10 mouse cellular contexts compared by ENCODE assay signal in the genomic region with DNA sequence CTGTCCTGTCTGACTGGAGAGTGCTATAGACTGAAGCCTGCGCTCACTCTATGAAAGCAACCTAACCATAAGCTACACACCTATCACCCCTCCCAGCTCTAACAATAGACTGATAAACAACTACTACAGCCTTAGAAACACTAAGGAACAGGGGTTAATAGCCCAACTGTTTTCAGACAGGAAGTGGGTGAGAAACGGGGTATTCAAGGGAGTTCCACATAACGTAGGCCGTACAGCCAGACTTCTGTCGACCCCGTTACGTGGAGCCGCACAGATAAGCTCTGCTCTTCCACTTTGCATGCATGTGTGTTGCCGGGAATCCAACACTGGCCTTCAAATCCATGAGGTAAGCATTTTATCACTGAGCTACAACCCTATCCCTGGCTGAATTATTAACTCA. TPM values are rescaled to one million over a fixed set of nuclear protein-coding genes. Genes with fewer than 3 reads are reported as not detected.
DNase-seq lines count a peak whose midpoint lies in the region; ATAC-seq and TF ChIP-seq lines count a peak whose summit lies in the region.
"Had no signal": no experiment of that assay in that cellular context is flagged by ENCODE, and none has a peak within 500 bp of the region (broad histone marks: within the 10 kb centered on the region; RNA-seq: fewer than 3 reads in every experiment).

No protein-coding gene starts in this region.

- TF ChIP-seq POLR2A in spleen, adult 2 months (IDR thresholded peaks at IDR 0.05; ENCODE audit: low read depth, low read length): no peak
- TF ChIP-seq POLR2A in small intestine, adult 2 months (IDR thresholded peaks at IDR 0.05; ENCODE audit: low read depth, low read length): no peak

- no peak overlapping the region for H3K9ac ChIP-seq in heart, embryonic 13.5 days
- no peak overlapping the region for H3K9ac ChIP-seq in forebrain, embryonic 15.5 days (replicated peaks)
- H3K9ac ChIP-seq: midbrain, embryonic 12.5 days had no signal

- no peak; the same call in 1 of the 2 replicates for ATAC-seq in heart, embryonic 13.5 days (ENCODE audit: extremely low read depth, insufficient number of reproducible peaks, low FRiP score, low TSS enrichment)
- 0 out of 2 replicates have a peak, but pooled peaks have one; percentile 2 for ATAC-seq in forebrain, embryonic 15.5 days (replicated peaks)
- ATAC-seq in erythroid progenitor cell, adult 5-6 weeks (replicated peaks; ENCODE audit: low FRiP score, poor library complexity, severe bottlenecking): no peak

- no peaks in the 10 kb centered on the region for H3K36me3 ChIP-seq in heart, embryonic 13.5 days
- H3K36me3 ChIP-seq in spleen, adult 2 months (ENCODE audit: control insufficient read depth, insufficient read depth, low read length): no peaks in the 10 kb centered on the region
- no peaks in the 10 kb centered on the region for H3K36me3 ChIP-seq in forebrain, embryonic 15.5 days
- no peaks in the 10 kb centered on the region for H3K36me3 ChIP-seq in small intestine, adult 2 months (ENCODE audit: control insufficient read depth, insufficient read depth, low read length)
- H3K36me3 ChIP-seq: midbrain, embryonic 12.5 days had no signal

- H3K4me3 ChIP-seq in heart, embryonic 13.5 days: no peak overlapping the region
- peak overlapping the region; percentile 16; the same call in 1 of the 2 replicates for H3K4me3 ChIP-seq in spleen, adult 2 months (ENCODE audit: extremely low read depth, insufficient read depth, insufficient read length)
- no peak overlapping the region for H3K4me3 ChIP-seq in forebrain, embryonic 15.5 days
- H3K4me3 ChIP-seq in small intestine, adult 2 months (ENCODE audit: low read depth, low read length): no peak overlapping the region
- H3K4me3 ChIP-seq: midbrain, embryonic 12.5 days had no signal

- no peaks in the 10 kb centered on the region for H3K9me3 ChIP-seq in heart, embryonic 13.5 days
- no peaks in the 10 kb centered on the region for H3K9me3 ChIP-seq in forebrain, embryonic 15.5 days
- H3K9me3 ChIP-seq: midbrain, embryonic 12.5 days had no signal

- no peak overlapping the region for H3K4me2 ChIP-seq in heart, embryonic 13.5 days
- H3K4me2 ChIP-seq in forebrain, embryonic 15.5 days (replicated peaks): no peak overlapping the region
- H3K4me2 ChIP-seq: midbrain, embryonic 12.5 days had no signal

- DNase-seq in heart, adult 18-20 months: no peak
- no peak for DNase-seq in spleen, adult 2 months (ENCODE audit: low read depth in 1 of 2, low spot score in 2 of 2)
- no peak for DNase-seq in spleen, postnatal 36 days (ENCODE audit: low spot score in 2 of 2)
- no peak for DNase-seq in adrenal gland, adult 18-20 months (ENCODE audit: low spot score in 2 of 2)

- peaks cover 59% of the 10 kb centered on the region for H3K27me3 ChIP-seq in heart, embryonic 13.5 days (replicated peaks)
- H3K27me3 ChIP-seq in spleen, adult 2 months (ENCODE audit: control insufficient read depth, insufficient read depth, low read length): no peaks in the 10 kb centered on the region
- no peaks in the 10 kb centered on the region for H3K27me3 ChIP-seq in forebrain, embryonic 15.5 days
- no peaks in the 10 kb centered on the region for H3K27me3 ChIP-seq in small intestine, adult 2 months (ENCODE audit: control insufficient read depth, insufficient read depth, low read length)
- H3K27me3 ChIP-seq: midbrain, embryonic 12.5 days had no signal

- 54% methylated on average over 9 of the region's 9 CpGs for WGBS in heart, embryonic 13.5 days
- WGBS in spleen, adult 2 months: 22% methylated on average over 9 of the region's 9 CpGs
- 87% methylated on average over 9 of the region's 9 CpGs for WGBS in forebrain, embryonic 15.5 days
- 64% methylated on average over 9 of the region's 9 CpGs for WGBS in small intestine, adult 2 months

- TF ChIP-seq CTCF in spleen, adult 2 months (IDR thresholded peaks at IDR 0.05; ENCODE audit: extremely low read depth, insufficient read depth, insufficient read length, insufficient replicate concordance): no peak
- TF ChIP-seq CTCF in small intestine, adult 2 months (IDR thresholded peaks at IDR 0.05; ENCODE audit: extremely low read depth, insufficient read length, insufficient replicate concordance, low read depth, low read length): no peak

- 0 out of 2 replicates have a peak overlapping the region, but pooled peaks have one; percentile 15 for H3K27ac ChIP-seq in heart, embryonic 13.5 days (replicated peaks)
- H3K27ac ChIP-seq in spleen, adult 2 months (ENCODE audit: insufficient read depth, low read length): peak overlapping the region; percentile 91
- peak overlapping the region; percentile 78 for H3K27ac ChIP-seq in forebrain, embryonic 15.5 days (replicated peaks)
- peak overlapping the region; percentile 66 for H3K27ac ChIP-seq in small intestine, adult 2 months (ENCODE audit: insufficient read depth, low read depth, low read length)
- H3K27ac ChIP-seq: liver, embryonic 14.5 days had no signal

- peaks cover 37% of the 10 kb centered on the region for H3K4me1 ChIP-seq in heart, embryonic 13.5 days
- peaks cover 82% of the 10 kb centered on the region; the same call in 1 of the 2 replicates for H3K4me1 ChIP-seq in spleen, adult 2 months (ENCODE audit: control insufficient read depth, insufficient read depth, insufficient read length)
- H3K4me1 ChIP-seq in forebrain, embryonic 15.5 days: peaks cover 48% of the 10 kb centered on the region
- H3K4me1 ChIP-seq in small intestine, adult 2 months (ENCODE audit: control insufficient read depth, insufficient read depth, insufficient read length, low read length): peaks cover 55% of the 10 kb centered on the region

RNA-seq across cellular contexts. Expression of a gene that starts 21.4 kb away (rescaled TPM):
- polyA plus RNA-seq in heart, embryonic 13.5 days (2015; fragmentation: Nextera tagmentation; extraction: Ambion mirVana): 1.8 and 1.9 TPM in 2 replicates
- 1 to 10 TPM; 3.6 to 4.0 TPM for total RNA-seq in heart, adult 18-20 months (2021)
- 48.3 and 51.8 TPM in 2 replicates for polyA plus RNA-seq in spleen, adult 2 months (2012; rRNA removed)
- 18.3 and 20.3 TPM in 2 replicates for polyA plus RNA-seq in forebrain, embryonic 15.5 days (2015; fragmentation: Nextera tagmentation; extraction: Ambion mirVana)
- polyA plus RNA-seq in small intestine, adult 2 months (2012; rRNA removed): 10.2 and 11.7 TPM in 2 replicates
- total RNA-seq in adrenal gland, adult 18-20 months (2021): 1 to 10 TPM; 1.1 to 2.1 TPM
- 96.4 and 130 TPM in 2 replicates for total RNA-seq in erythroid progenitor cell, adult 5-6 weeks (2015; ENCODE audit: low replicate concordance)
- 189 and 234 TPM in 2 replicates for total RNA-seq in erythroid progenitor cell, adult 5-6 weeks (2017; ENCODE audit: low replicate concordance)

Comparison
In these comparisons a context has a peak if more than half of its experiments do, and no peak if none do; other contexts are left out.
1. H3K27ac ChIP-seq: peak in every context shown above with its lines; median percentile 91 in spleen, adult 2 months; 78 in forebrain, embryonic 15.5 days; 66 in small intestine, adult 2 months; 15 in heart, embryonic 13.5 days.